Mouse (Mus musculus): ENCODE data around the gene Nfkbia.

The Nfkbia gene

GRCm38 (mm10) chr12:55444031-55444451, 48.4 kb downstream of the Nfkbia start:
- no peak for DNase-seq (ENCODE audit: low read depth, low spot score)

GRCm38 (mm10) chr12:55442861-55443850, 49.3 kb downstream of the Nfkbia start:
- DNase-seq (ENCODE audit: low read depth, low spot score): peak; percentile 97

- no peak for DNase-seq (ENCODE audit: low read depth, low spot score)
Measured at GRCm38 (mm10) chr12:55442245-55442644, 50.2 kb downstream of the Nfkbia start.

DNA sequence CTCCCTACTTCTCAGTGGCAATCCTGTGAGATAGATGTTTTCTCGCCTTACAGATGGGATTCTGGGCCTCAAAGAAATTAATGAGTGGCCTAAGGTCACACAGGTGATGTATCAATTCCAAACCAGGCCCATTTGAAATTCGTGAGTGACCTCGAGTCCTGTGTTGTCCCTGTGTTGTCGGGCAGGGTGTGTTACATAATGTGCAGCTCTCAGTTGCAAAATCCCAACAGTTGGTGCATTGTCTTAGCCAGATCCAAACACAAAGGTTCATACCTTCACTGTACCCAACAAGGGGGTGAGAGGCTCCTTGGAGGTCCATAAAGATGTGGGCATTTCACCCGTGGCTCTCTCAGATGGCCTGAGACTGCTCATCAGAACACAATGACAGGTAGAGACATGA, 52.0 kb downstream of the Nfkbia start:
- DNase-seq (ENCODE audit: low read depth, low spot score): no peak

Data from 3T3-L1 (cell line).